Mouse (Mus musculus) Patski (cell line): ENCODE data around the gene Kcnh7. TPM values are rescaled to one million over a fixed set of nuclear protein-coding genes. Genes with fewer than 3 reads are reported as not detected.
A peak's percentile ranks its signal among the peaks of the same experiment; 100 is the strongest.

Experiments
- ATAC-seq: fragments of 100-300 bp; one replicate; pipeline ENCODE4 v1.8.0; 2021
- CTCF ChIA-PET: fragments of 350-600 bp; sonication (Branson Sonifier 250); formaldehyde crosslinking; loops from one replicate; lab custom pipeline; 2022; ENCODE audit warnings: inconsistent platforms; lab: Charles Lee
- POLR2A ChIA-PET: fragments of 350-600 bp; sonication (Branson Sonifier 250); formaldehyde crosslinking; loops from one replicate; lab custom pipeline; 2022; ENCODE audit warnings: antibody characterized with exemption, inconsistent platforms; lab: Charles Lee
- DNase-seq: peaks from one replicate; pipeline ENCODE4 v3.0.0-alpha.2; 2011; ENCODE audit warnings: low read depth, low spot score
- H3K27me3 ChIP-seq: fragments of 371-371 bp; one replicate; pipeline ENCODE4 v1.5.1; 2021
- CTCF ChIP-seq: fragments of 100-300 bp; IDR thresholded peaks from one replicate; pipeline ENCODE4 v1.5.1; 2021
- in situ Hi-C: fragments of 300-500 bp; cut with MboI; formaldehyde crosslinking; loops from 3 replicates; pipeline ENCODE4 v1.11.1; 2018; ENCODE audit warnings: low pct_unique_long_range_greater_than_20kb, mixed read lengths
- polyA plus RNA-seq: library from polyadenylated mRNA; unstranded; gene quantifications from one replicate; pipeline ENCODE4 v1.2.3, GENCODE M21; 2021

Gene Kcnh7
- polyA plus RNA-seq = 0.08 TPM

- ATAC-seq (no peak), DNase-seq (no peak)
- no peak for TF ChIP-seq CTCF
- H3K27me3 ChIP-seq = peaks cover 16% of the 10 kb centered on the region
- CTCF ChIA-PET = no interaction called here
- POLR2A ChIA-PET = no interaction called here
- in situ Hi-C loops = no loop called here
Observed at GRCm38 (mm10) chr2:63183563-63184545, at the start of gene Kcnh7. Gene Kcnh7, minus strand, starts transcription at chr2:63184287.

GRCm38 (mm10) chr2:63207435-63207834 lies 23.3 kb upstream of the Kcnh7 start:
- in situ Hi-C loops = no loop called here
- H3K27me3 ChIP-seq = no peaks in the 10 kb centered on the region
- no peak for TF ChIP-seq CTCF
- POLR2A ChIA-PET = no interaction called here
- CTCF ChIA-PET = no interaction called here
- ATAC-seq = no peak
- no peak for DNase-seq

- DNase-seq (peak; percentile 4), ATAC-seq (peak; percentile 44)
- in situ Hi-C loops = no loop called here
- H3K27me3 ChIP-seq = peaks cover 16% of the 10 kb centered on the region
- TF ChIP-seq CTCF = no peak
- ChIA-PET POLR2A (no interaction called here), CTCF (no interaction called here)
Observed at GRCm38 (mm10) chr2:63186014-63186413, 1.9 kb upstream of the Kcnh7 start.

DNA sequence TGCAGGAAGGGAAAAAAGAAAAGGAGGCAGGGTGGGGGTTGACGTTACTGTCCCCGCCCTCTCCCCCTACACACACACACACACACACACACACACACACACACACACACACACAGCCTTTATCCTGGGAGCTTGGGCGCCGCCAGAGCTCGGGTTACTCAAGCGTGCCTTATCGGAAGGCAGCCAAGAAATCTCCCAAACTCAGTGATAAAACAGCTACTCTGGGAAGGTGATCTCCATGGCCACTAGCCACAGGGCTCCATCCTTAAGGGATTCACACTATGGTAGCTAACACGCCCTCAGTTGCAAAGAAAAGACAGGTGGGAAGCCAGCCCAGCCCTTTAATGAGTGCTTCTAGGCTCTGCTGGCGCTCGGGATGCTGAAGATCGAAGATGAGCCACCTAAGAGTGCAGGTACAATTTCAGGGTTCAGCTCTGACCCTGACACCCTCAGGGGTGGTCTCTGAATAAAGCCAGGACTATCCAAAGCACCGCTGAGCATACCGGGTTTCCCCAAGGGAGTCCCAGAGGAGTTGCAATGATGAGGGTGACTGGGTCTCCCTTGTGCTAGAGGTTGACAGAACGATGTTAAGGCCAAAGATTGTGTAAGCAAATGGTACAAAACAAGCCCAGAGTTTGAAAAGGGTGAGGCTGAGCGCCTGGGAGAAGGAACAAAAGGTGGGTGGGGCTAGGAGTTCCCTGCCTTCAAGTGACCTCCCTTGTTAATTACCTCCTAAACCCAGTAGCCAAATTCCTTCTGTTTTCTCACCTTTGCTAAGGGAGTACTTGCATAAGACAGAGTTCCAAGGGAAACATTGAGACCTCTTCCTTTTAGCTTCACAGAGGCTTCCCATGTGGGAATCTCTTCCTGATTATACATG lies 704 bp upstream of the Kcnh7 start:
- POLR2A ChIA-PET = interaction anchor here (0.6 kb wide), 1 partner anchor 115 kb away, joined by 4 read pairs; no protein-coding TSS in a partner anchor
- ATAC-seq (no peak), DNase-seq (no peak)
- in situ Hi-C loops = no loop called here
- no peak for TF ChIP-seq CTCF
- CTCF ChIA-PET = no interaction called here
- peaks cover 16% of the 10 kb centered on the region for H3K27me3 ChIP-seq

GRCm38 (mm10) chr2:63153701-63154100 lies 30.4 kb downstream of the Kcnh7 start:
- no peak for ATAC-seq
- ChIA-PET POLR2A (no interaction called here), CTCF (no interaction called here)
- DNase-seq = no peak
- in situ Hi-C loops = no loop called here
- TF ChIP-seq CTCF = no peak
- H3K27me3 ChIP-seq = peaks cover 5% of the 10 kb centered on the region

DNA sequence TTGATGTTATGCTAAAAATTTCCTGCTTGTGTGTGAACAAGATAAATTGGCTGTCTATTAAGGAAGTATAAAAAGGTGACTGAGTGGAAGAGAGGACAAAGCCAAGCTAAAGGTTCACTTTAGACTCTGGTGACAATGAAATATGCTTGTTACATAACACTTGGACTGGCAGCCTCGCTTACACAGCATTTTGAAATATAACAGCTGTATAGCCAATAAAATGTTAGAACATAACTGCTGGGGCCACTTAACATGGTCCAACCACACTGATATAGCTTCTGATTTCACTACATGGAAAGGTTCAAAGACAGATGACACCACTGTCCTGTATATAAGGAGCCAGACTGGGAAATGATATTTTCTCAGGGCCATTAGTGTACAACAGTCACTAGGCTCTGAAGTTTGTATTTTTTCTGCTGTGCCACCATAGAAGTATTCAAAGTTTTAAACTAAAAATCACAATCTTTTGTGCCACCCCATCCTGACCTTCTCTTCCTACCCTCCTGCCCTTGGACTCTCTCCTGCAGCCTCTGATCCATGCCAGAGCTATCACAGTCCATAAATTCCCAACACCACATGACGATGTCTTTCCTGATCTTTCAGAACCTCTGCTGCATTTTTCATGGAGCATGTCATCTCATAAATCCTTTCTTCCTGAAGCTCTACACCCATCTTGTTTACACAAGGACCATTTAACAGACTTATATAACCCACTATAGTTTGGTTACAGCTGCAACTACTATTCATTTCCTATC lies 56.1 kb downstream of the Kcnh7 start:
- no peaks in the 10 kb centered on the region for H3K27me3 ChIP-seq
- DNase-seq = no peak
- peak; percentile 35 for ATAC-seq
- TF ChIP-seq CTCF = no peak
- in situ Hi-C loops = no loop called here
- ChIA-PET CTCF (interaction anchor here (0.7 to 0.8 kb wide), 2 partner anchors 8 to 283 kb away, joined by 3 read pairs; no protein-coding TSS in a partner anchor), POLR2A (no interaction called here)

DNA sequence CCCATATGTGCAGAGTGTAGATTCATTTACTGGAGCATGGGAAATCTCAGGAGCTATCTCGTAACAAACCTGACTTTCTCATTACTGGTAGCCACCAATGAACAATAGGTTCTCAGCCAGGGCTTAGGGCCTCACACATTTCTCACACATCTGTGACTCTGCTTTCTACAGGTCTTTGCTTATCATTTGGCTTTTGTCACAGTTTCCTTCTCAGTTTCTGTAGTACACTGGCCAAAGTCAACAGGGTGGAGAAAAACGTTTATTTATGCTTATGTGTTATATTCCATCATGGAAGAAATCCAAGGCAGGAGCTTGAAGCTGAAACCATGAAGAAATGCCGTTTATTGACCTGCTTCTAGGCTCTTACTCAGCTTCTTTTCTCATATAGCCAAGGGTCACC lies 63.8 kb downstream of the Kcnh7 start:
- DNase-seq (no peak), ATAC-seq (no peak)
- ChIA-PET POLR2A (no interaction called here), CTCF (no interaction called here)
- no peak for TF ChIP-seq CTCF
- H3K27me3 ChIP-seq = peaks cover 3% of the 10 kb centered on the region
- in situ Hi-C loops = no loop called here

DNA sequence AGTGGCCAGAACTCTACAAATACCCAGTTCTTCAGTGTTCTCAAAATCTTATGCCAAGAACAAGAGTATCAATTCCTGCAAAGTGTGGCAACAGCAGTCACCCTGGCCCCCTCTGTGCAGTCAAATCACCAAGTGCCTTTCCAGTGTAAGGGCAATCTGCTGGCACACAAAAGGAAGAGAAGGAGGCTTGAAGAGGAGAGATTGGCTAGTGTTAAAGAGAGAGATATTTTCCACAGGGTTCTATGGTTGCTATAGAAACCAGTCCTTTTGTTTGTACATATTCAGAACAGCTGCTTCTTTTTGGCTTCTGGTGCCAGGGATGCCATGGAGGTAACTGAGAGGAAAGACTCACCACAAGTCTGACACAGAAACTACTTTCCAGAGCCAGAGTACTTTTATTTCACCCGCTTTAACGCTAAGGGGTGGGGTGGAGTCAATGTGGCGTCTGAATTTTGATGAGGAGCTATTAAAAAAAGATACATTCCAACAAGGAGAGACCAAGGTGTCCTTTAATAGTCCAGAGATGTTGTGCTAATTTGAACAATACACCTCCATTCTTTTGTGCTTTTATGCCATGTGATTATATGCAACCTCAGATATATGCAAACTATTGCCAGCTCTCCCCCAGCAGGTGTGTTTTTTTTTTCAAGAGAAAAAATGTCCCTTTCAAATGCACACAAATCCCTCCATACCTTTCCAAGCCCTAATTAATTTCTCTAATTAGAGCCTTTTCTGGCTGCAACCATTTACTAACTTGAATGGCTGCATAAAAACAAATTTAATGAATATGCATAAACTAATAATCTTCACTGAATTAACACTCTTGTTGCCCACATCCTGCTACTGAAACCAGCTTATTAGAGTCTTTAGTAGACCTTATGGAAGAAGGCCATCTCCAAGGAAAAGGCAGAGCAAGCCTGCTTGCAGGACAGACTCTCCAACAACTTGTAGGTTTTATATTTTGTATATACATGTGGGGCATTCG lies 66.6 kb downstream of the Kcnh7 start:
- ATAC-seq (no peak), DNase-seq (no peak)
- H3K27me3 ChIP-seq = peaks cover 3% of the 10 kb centered on the region
- no peak for TF ChIP-seq CTCF
- ChIA-PET POLR2A (no interaction called here), CTCF (no interaction called here)
- in situ Hi-C loops = no loop called here

GRCm38 (mm10) chr2:63105971-63106370 lies 78.1 kb downstream of the Kcnh7 start:
- ChIA-PET CTCF (no interaction called here), POLR2A (no interaction called here)
- DNase-seq (no peak), ATAC-seq (no peak)
- H3K27me3 ChIP-seq = peaks cover 16% of the 10 kb centered on the region
- in situ Hi-C loops = no loop called here
- no peak for TF ChIP-seq CTCF
